Mouse (Mus musculus): Measurements from ENCODE around the gene Syde2.
A peak's percentile ranks its signal among the peaks of the same experiment; 100 is the strongest.
"Not testable (repeated sequence)": the region's sequence is repeated elsewhere in the genome, so short reads cannot be mapped to it uniquely, and the experiment has no call there.

Gene Syde2

DNA sequence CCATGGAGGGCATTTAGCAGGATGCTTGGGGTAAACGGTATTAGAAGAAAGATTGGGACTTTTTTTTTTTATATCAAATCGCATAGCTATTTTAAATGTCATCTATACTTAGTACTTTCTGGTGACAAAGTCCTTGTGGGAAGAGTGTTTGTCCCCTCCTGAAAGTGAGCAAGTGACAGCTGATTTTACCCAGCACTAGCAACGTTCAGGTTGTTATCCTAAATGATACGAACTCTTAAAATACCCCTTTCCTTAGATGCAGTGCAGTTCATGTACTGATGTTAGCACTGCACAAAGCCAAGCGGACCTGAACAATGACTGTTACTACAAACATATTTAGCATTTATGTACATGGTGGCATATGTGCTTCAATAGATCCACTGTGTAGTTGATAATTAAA lies 20.9 kb upstream of the Syde2 start:
- DNase-seq (ENCODE audit: low spot score in 2 of 2) = no peak

- no peak for DNase-seq (ENCODE audit: low spot score in 2 of 2)
These were observed 18.6 kb upstream of the Syde2 start for GRCm38 (mm10) chr3:145969031-145969501.

DNA sequence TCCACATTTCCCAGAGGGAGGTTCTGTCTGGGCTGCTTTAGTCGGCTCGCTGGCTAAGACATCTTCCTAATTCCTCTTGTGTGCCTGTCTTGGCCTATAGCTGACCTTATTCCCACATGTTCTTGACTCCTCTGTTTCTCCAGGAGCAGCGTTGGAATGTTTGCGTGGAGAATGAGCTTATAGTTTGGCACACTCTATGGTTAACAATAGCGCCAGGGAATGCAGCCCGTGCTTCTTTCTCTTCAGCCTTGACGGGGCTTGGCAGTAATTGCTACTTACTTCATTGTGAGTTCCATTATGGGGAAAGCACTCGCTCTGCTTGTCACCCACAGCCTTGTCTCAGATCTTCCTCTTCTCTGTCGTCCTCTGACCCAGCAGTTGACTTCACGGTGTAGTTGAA lies 16.2 kb upstream of the Syde2 start:
- DNase-seq (ENCODE audit: low spot score in 2 of 2) = no peak

DNA sequence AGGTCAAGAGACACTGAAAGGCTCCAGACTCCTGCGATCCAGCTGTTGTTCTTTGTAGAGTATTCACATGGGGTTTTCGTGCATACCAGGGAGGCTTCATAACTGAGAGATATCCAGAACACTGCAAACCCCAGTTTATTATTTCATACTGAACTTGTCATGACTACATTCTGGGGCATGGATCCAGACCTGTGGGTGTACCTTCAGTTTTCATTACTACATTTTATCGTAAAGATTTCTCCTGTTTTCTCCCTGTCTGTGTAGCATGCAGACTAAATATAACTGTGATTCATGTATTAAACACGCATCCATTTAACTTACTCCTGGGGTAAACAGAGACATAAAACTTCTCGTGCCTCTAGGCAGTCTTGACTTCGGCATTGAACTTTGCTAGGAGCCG lies 12.7 kb upstream of the Syde2 start:
- no peak for DNase-seq (ENCODE audit: low spot score in 2 of 2)

- no peak for DNase-seq (ENCODE audit: low spot score in 2 of 2)
These were observed 2.2 kb upstream of the Syde2 start for GRCm38 (mm10) chr3:145985333-145985925.

GRCm38 (mm10) chr3:145986317-145987001 lies 1.2 kb upstream of the Syde2 start:
- no peak for DNase-seq (ENCODE audit: low spot score in 2 of 2)

DNA sequence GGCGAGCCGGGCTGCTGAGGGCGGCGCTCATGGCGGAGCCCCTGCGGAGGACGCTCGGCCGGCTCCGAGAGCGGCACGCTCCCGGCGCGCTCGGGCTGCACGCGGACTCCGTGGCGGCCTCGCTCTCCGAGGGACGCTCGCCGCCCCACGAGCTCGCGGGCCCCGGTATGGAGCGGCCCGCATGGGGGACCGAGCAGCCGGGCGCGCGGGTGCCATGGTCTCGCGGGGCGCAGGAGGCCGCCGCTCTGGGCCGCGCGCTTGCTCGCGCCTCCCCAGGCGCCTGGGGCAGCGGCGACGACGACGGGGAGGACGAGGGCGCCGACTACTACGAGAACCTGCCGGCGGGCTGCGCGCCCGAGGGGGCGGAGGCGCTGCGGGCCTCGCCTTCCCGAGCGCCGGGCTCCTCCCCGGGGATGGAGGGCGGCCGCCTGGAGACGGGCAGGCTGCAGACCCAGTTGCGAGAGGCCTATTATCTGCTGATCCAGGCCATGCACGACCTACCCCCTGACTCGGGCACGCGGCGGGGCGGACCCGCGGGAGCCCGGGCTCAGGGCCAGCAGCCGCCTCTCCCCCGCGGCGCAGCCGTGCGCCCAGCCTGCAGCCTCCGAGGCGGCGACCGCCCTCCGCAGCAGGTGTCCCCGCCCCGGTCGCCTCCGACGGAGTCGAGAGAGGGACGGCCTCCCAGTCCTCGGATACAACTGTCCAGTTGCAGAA lies 457 bp downstream of the Syde2 start:
- DNase-seq (ENCODE audit: low spot score in 2 of 2) = peak; percentile 24 to 35

- DNase-seq (ENCODE audit: low spot score in 2 of 2) = no peak
These were observed 1.3 kb downstream of the Syde2 start for GRCm38 (mm10) chr3:145988684-145989575.

DNA sequence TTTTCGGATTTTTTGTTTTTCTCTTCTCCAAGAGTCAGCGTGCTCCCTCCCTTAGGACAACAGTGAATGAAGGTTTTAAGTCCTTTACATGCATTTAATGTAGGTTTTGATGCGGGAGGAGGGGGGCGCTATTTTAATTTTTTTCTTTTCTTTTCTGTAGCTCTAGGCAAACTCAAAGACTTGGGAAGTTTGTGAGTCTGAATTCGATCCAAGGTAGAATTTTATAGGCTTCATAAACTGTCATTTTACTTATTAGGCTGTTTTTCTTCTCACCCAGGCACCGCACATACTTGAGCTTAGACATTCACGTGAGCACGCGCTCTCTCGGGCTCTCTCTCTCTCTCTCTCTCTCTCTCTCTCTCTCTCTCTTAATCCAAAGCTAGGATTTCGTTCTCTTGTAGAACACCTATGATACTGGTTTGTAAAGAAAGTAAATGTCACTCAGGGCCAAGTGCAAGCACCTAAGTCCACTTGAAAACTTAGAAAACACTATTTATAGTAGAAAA lies 2.0 kb downstream of the Syde2 start:
- no peak for DNase-seq (ENCODE audit: low spot score in 2 of 2)

DNA sequence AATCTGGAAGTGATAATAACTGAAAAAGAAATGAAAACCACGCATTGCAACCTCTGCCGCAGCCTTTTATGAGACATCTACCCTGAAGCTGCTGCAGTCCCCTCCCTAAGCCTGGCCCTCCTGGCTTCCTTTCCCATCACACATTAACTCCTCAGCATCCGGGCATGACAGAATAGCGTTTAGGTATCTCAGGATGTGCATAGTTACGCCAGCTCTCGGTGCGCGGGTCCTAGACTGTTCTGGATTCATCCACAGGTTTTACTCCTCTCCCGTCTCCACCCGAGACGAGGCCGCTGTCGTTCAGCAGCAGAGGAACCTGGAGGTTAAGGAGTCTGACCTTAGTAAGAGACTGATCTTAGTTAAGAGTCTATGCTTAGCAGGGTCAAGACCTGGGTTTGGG lies 3.5 kb downstream of the Syde2 start:
- no peak for DNase-seq (ENCODE audit: low spot score in 2 of 2)

GRCm38 (mm10) chr3:145991976-145992730 lies 4.5 kb downstream of the Syde2 start:
- DNase-seq (ENCODE audit: low spot score in 2 of 2) = no peak

DNA sequence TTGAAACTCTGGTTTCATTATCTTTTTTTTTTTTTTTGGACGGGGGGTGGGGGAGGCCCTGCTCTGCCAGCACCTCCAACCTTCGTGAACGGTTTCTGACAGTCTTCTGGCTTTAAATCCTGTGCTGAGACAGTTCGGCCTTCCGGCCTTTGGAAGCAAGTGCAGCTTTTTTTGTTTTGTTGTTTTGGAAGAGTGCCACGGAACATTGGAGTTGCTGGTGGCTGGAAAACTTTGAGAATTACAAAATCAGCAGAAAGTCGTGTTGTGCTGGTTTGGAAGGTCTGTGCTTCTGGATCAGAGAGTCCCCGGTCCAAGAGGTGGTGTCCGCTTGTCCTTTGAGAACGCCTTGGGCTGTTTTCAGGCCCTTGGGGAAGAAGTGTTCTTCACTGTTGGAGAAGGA lies 5.1 kb downstream of the Syde2 start:
- DNase-seq (ENCODE audit: low spot score in 2 of 2) = no peak

GRCm38 (mm10) chr3:145993481-145994201 lies 6.0 kb downstream of the Syde2 start:
- no peak for DNase-seq (ENCODE audit: low spot score in 2 of 2)

DNA sequence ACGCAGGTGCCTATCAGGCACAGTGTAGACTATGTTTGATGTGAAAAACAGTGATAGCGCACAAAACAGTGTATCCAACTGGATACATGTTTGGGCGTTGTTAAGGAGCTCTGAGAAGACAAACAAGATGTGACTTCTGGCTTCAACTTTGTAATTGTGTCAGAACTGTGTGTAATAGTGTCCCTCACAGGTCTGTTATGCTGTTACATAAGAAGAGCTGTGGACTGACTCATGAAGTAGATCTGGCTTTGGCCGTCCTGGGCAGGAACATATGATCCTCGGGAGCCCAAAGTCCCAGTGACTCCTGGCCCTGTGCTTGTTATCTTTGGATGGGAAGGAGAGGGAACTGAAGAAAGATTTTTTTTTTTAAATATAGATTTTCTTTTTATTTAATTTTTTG lies 7.8 kb downstream of the Syde2 start:
- DNase-seq (ENCODE audit: low spot score in 2 of 2) = no peak

DNA sequence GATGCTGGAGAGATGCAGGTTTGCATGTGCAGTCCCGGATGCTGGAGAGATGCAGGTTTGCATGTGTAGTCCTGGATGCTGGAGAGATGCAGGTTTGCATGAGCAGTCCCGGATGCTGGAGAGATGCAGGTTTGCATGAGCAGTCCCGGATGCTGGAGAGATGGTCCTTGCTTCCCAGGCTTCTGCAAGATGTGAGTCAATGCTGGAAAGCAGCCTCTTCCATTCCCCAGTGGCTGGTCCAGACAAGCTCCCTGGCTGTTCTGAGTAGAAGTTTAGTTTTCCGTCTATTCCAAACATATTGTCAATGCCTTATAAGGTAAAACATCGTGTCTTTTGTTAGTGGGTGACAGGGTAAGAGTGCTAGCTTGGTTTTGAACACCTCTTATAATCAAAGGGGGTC lies 8.9 kb downstream of the Syde2 start:
- DNase-seq (ENCODE audit: low spot score in 2 of 2) = not testable (repeated sequence)

- DNase-seq (ENCODE audit: low spot score in 2 of 2) = no peak
These were observed 16.8 kb downstream of the Syde2 start for GRCm38 (mm10) chr3:146004347-146005051.

DNA sequence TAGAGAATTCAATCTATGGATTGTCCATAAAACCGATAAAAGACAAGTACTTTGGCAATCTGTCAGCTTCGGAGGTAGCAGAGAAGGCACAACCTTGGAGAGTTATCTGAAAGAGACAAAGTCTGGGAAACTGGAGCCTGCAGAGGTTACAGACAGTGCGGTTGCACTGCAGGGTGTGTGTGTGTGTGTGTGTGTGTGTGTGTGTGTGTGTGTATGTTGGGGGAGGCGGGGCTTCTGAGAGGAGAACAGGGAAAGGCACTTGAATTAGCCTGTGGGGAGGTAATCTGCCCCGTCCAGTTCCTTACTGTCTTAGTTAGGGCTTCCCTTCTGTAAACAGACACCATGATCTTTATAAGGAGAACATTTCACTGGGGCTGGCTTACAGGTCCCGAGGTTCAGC lies 20.2 kb downstream of the Syde2 start:
- no peak for DNase-seq (ENCODE audit: low spot score in 2 of 2)

DNA sequence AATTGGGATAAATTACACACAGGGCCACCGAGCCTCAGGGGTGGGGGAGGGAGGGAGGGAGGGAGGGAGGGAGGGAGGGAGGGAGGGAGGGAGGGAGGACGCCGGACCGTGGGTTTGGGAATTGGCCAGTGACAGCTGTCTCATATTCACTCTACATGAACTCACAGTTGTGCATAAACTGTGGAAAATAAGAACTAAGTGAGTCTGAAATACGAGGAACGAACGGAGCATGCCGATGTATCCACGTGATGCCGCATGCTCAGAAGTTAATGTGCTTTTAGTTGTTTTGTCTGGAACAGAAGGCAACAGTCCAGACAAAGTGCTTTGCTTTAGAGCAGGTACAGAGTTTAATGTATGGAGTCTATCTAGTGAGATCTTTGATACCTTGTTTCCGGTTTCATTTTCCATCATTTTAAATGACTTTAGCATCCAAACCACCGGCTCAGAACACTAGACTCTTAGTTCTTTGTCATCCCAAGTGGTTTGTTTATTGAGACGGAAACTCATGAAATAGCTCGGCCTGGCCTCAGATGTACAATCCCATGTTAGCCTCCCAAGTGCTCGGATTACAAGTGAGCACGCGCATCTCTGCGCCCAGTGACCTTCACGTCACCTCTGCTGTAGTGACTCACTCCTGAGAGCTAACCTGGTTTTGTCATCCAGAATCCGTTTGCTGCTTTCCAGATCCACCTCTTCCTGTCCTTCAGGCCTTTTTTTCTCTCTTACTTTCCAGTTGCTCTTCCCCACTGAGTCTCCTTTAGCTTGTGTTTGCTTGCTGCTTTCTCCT lies 22.4 kb downstream of the Syde2 start:
- DNase-seq (ENCODE audit: low spot score in 2 of 2) = no peak

GRCm38 (mm10) chr3:146010751-146011150 lies 23.1 kb downstream of the Syde2 start:
- no peak for DNase-seq (ENCODE audit: low spot score in 2 of 2)
